Mouse (Mus musculus): Measurements from ENCODE around the gene Nlrp9c. TPM values are rescaled to one million over a fixed set of nuclear protein-coding genes. Genes with fewer than 3 reads are reported as not detected.
"Not testable (repeated sequence)": the region's sequence is repeated elsewhere in the genome, so short reads cannot be mapped to it uniquely, and the experiment has no call there.

Nlrp9c gene
- not detected in 2 replicates for polyA plus RNA-seq (2014; fragmentation: Nextera tagmentation; extraction: Ambion mirVana)

DNA sequence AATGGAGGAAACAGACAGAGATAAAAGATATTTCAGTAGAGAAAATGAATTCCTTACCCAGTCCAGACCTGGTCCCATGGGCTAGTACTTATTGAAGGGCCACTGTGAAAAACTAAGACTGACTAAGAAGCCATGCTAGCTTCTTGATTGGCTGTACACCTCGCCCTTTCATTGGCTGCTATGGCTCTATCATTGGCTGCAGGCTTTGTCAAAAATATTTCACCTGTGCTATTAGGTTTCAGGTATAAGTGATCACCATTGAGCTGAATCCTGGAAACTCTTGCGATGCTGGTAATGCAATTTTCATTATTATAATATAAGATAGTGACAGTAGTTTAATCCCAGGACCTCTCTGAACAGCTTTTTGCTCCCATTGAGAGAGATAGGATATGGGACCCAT, at the start of gene Nlrp9c:
Gene Nlrp9c (minus strand): TSS at position 101 of the 400 bp plus-strand sequence.
- not testable (repeated sequence) for H3K9ac ChIP-seq (ENCODE audit: low read length); H3K4me2 ChIP-seq (ENCODE audit: low read depth, low read length, severe bottlenecking); DNase-seq (ENCODE audit: low spot score); H3K27me3 ChIP-seq (ENCODE audit: control insufficient read depth, insufficient read depth, low read length); H3K27ac ChIP-seq (ENCODE audit: low read depth, low read length); H3K4me1 ChIP-seq (replicated peaks; ENCODE audit: control insufficient read depth, insufficient read depth, low read length); H3K4me3 ChIP-seq (ENCODE audit: low read depth, low read length); H3K9me3 ChIP-seq (ENCODE audit: control insufficient read depth, low read length); ATAC-seq (replicated peaks; ENCODE audit: low FRiP score); H3K36me3 ChIP-seq (ENCODE audit: control insufficient read depth, insufficient read depth, low read length)
- 80% methylated on average over 2 of the region's 2 CpGs for WGBS

DNA sequence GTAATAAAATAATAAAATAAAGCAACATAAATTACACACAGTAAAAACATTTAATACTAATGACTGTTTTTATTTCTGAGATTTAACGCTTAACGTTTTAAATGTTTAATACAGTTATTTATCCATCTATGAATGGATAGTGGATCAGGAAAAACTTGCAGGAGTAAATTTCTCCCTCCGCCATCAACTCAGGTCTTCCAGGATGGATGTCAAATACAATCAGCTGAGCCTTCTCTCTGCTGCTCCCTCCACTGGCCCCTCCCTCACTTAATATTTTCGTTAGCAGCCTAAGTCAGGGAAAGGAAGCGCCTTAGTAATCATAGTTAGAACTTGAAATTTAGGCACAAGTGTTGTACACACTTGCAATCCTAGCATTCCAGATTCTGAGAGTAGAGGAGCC, 31.3 kb upstream of the Nlrp9c start, which contains the start of gene Nlrp4a:
Gene Nlrp4a (plus strand): TSS at position 301 of the 400 bp plus-strand sequence.
- 83% methylated on average over 5 of the region's 5 CpGs for WGBS
- H3K4me3 ChIP-seq (ENCODE audit: low read depth, low read length), result no peak within 1 kb of the TSS
- no peaks in the 10 kb centered on the region for H3K9me3 ChIP-seq (ENCODE audit: control insufficient read depth, low read length)
- H3K27me3 ChIP-seq (ENCODE audit: control insufficient read depth, insufficient read depth, low read length), result no peaks in the 10 kb centered on the region
- no peak within 1 kb of the TSS for H3K27ac ChIP-seq (ENCODE audit: low read depth, low read length)
- DNase-seq (ENCODE audit: low spot score), result no peak
- no peak within 1 kb of the TSS for H3K9ac ChIP-seq (ENCODE audit: low read length)
- H3K36me3 ChIP-seq (ENCODE audit: control insufficient read depth, insufficient read depth, low read length), result no peaks in the 10 kb centered on the region
- no peak within 1 kb of the TSS for H3K4me2 ChIP-seq (ENCODE audit: low read depth, low read length, severe bottlenecking)
- no peaks in the 10 kb centered on the region for H3K4me1 ChIP-seq (replicated peaks; ENCODE audit: control insufficient read depth, insufficient read depth, low read length)
- no peak for ATAC-seq (replicated peaks; ENCODE audit: low FRiP score)

DNA sequence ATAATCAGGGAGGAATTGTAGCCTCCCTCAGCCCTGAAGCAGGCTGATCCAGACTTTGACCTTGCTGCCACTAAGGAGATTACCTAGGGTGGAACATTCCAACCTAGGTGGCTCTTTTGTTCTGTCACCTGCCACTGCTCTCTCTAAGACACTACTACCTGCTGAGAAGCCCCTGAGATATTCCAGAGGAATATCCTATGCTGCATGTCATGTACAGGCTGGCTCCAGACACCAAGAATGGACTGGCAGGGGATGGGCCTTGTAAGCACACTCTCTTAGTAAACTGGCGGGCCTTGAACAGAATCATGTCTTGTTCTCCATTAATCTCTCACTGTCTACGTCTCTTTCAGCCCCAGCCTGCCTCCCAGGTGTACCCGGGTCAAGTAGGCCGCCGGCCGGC, 11.7 kb downstream of the Nlrp9c start:
- not testable (repeated sequence) for H3K9ac ChIP-seq (ENCODE audit: low read length); H3K36me3 ChIP-seq (ENCODE audit: control insufficient read depth, insufficient read depth, low read length); H3K27me3 ChIP-seq (ENCODE audit: control insufficient read depth, insufficient read depth, low read length); H3K27ac ChIP-seq (ENCODE audit: low read depth, low read length); DNase-seq (ENCODE audit: low spot score); ATAC-seq (replicated peaks; ENCODE audit: low FRiP score); H3K4me3 ChIP-seq (ENCODE audit: low read depth, low read length); H3K9me3 ChIP-seq (ENCODE audit: control insufficient read depth, low read length); H3K4me1 ChIP-seq (replicated peaks; ENCODE audit: control insufficient read depth, insufficient read depth, low read length); H3K4me2 ChIP-seq (ENCODE audit: low read depth, low read length, severe bottlenecking)
- WGBS, result 91% methylated on average over 6 of the region's 6 CpGs

GRCm38 (mm10) chr7:26391137-26391536, 12.4 kb downstream of the Nlrp9c start:
- not testable (repeated sequence) for H3K4me3 ChIP-seq (ENCODE audit: low read depth, low read length); H3K27me3 ChIP-seq (ENCODE audit: control insufficient read depth, insufficient read depth, low read length); ATAC-seq (replicated peaks; ENCODE audit: low FRiP score); DNase-seq (ENCODE audit: low spot score); H3K4me1 ChIP-seq (replicated peaks; ENCODE audit: control insufficient read depth, insufficient read depth, low read length); H3K9ac ChIP-seq (ENCODE audit: low read length); H3K27ac ChIP-seq (ENCODE audit: low read depth, low read length); H3K4me2 ChIP-seq (ENCODE audit: low read depth, low read length, severe bottlenecking); H3K36me3 ChIP-seq (ENCODE audit: control insufficient read depth, insufficient read depth, low read length); H3K9me3 ChIP-seq (ENCODE audit: control insufficient read depth, low read length)
- 80% methylated on average over 2 of the region's 2 CpGs for WGBS

DNA sequence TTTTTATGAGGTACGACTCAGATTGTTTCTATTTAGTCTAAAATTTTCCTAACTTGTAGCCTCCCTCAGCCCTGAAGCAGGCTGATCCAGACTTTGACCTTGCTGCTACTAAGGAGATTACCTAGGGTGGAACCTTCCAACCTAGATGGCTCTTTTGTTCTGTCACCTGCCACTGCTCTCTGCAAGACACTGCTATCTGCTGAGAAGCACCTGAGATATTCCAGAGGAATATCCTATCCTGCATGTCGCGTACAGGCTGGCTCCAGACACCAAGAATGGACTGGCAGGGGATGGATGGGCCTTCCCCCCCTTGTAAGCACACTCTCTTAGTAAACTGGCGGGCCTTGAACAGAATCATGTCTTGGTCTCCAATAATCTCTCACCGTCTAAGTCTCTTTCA, 16.8 kb downstream of the Nlrp9c start:
- not testable (repeated sequence) for H3K27ac ChIP-seq (ENCODE audit: low read depth, low read length); H3K36me3 ChIP-seq (ENCODE audit: control insufficient read depth, insufficient read depth, low read length); ATAC-seq (replicated peaks; ENCODE audit: low FRiP score); H3K4me1 ChIP-seq (replicated peaks; ENCODE audit: control insufficient read depth, insufficient read depth, low read length); H3K4me3 ChIP-seq (ENCODE audit: low read depth, low read length); H3K9ac ChIP-seq (ENCODE audit: low read length); H3K9me3 ChIP-seq (ENCODE audit: control insufficient read depth, low read length); DNase-seq (ENCODE audit: low spot score); H3K27me3 ChIP-seq (ENCODE audit: control insufficient read depth, insufficient read depth, low read length); H3K4me2 ChIP-seq (ENCODE audit: low read depth, low read length, severe bottlenecking)
- WGBS, result 78% methylated on average over 5 of the region's 5 CpGs

- DNase-seq (ENCODE audit: low spot score) (no peak), ATAC-seq (replicated peaks; ENCODE audit: low FRiP score) (no peak)
- H3K4me2 ChIP-seq (ENCODE audit: low read depth, low read length, severe bottlenecking), result no peak overlapping the region
- H3K4me1 ChIP-seq (replicated peaks; ENCODE audit: control insufficient read depth, insufficient read depth, low read length), result no peaks in the 10 kb centered on the region
- no peak overlapping the region for H3K4me3 ChIP-seq (ENCODE audit: low read depth, low read length)
- no peak overlapping the region for H3K9ac ChIP-seq (ENCODE audit: low read length)
- WGBS, result 88% methylated on average over 1 of the region's 1 CpGs
- H3K27ac ChIP-seq (ENCODE audit: low read depth, low read length), result no peak overlapping the region
- no peaks in the 10 kb centered on the region for H3K9me3 ChIP-seq (ENCODE audit: control insufficient read depth, low read length)
- no peaks in the 10 kb centered on the region for H3K27me3 ChIP-seq (ENCODE audit: control insufficient read depth, insufficient read depth, low read length)
- H3K36me3 ChIP-seq (ENCODE audit: control insufficient read depth, insufficient read depth, low read length), result no peaks in the 10 kb centered on the region
These were observed 22.7 kb downstream of the Nlrp9c start for GRCm38 (mm10) chr7:26380807-26381206.

- H3K27ac ChIP-seq (ENCODE audit: low read depth, low read length); ATAC-seq (replicated peaks; ENCODE audit: low FRiP score); H3K4me3 ChIP-seq (ENCODE audit: low read depth, low read length); H3K4me1 ChIP-seq (replicated peaks; ENCODE audit: control insufficient read depth, insufficient read depth, low read length); H3K9me3 ChIP-seq (ENCODE audit: control insufficient read depth, low read length); H3K4me2 ChIP-seq (ENCODE audit: low read depth, low read length, severe bottlenecking); H3K9ac ChIP-seq (ENCODE audit: low read length); DNase-seq (ENCODE audit: low spot score); H3K36me3 ChIP-seq (ENCODE audit: control insufficient read depth, insufficient read depth, low read length); H3K27me3 ChIP-seq (ENCODE audit: control insufficient read depth, insufficient read depth, low read length): not testable (repeated sequence)
- WGBS, result 84% methylated on average over 5 of the region's 5 CpGs
These were observed 30.3 kb downstream of the Nlrp9c start for GRCm38 (mm10) chr7:26373221-26373620.

GRCm38 (mm10) chr7:26356719-26357118, 46.8 kb downstream of the Nlrp9c start:
- H3K4me2 ChIP-seq (ENCODE audit: low read depth, low read length, severe bottlenecking); DNase-seq (ENCODE audit: low spot score); H3K9ac ChIP-seq (ENCODE audit: low read length); H3K27ac ChIP-seq (ENCODE audit: low read depth, low read length); H3K27me3 ChIP-seq (ENCODE audit: control insufficient read depth, insufficient read depth, low read length); ATAC-seq (replicated peaks; ENCODE audit: low FRiP score); H3K9me3 ChIP-seq (ENCODE audit: control insufficient read depth, low read length); H3K36me3 ChIP-seq (ENCODE audit: control insufficient read depth, insufficient read depth, low read length); H3K4me3 ChIP-seq (ENCODE audit: low read depth, low read length); H3K4me1 ChIP-seq (replicated peaks; ENCODE audit: control insufficient read depth, insufficient read depth, low read length): not testable (repeated sequence)
- 86% methylated on average over 5 of the region's 6 CpGs for WGBS

- not testable (repeated sequence) for H3K36me3 ChIP-seq (ENCODE audit: control insufficient read depth, insufficient read depth, low read length); H3K4me2 ChIP-seq (ENCODE audit: low read depth, low read length, severe bottlenecking); H3K4me1 ChIP-seq (replicated peaks; ENCODE audit: control insufficient read depth, insufficient read depth, low read length); H3K27ac ChIP-seq (ENCODE audit: low read depth, low read length); H3K9me3 ChIP-seq (ENCODE audit: control insufficient read depth, low read length); H3K9ac ChIP-seq (ENCODE audit: low read length); ATAC-seq (replicated peaks; ENCODE audit: low FRiP score); H3K27me3 ChIP-seq (ENCODE audit: control insufficient read depth, insufficient read depth, low read length); DNase-seq (ENCODE audit: low spot score); H3K4me3 ChIP-seq (ENCODE audit: low read depth, low read length)
- WGBS, result 89% methylated on average over 2 of the region's 3 CpGs
These were observed 51.2 kb downstream of the Nlrp9c start for GRCm38 (mm10) chr7:26352258-26352657.

Data from forebrain, embryonic 11.5 days (tissue).